Mouse (Mus musculus): ENCODE results near the gene Ndrg3. TPM values are rescaled to one million over a fixed set of nuclear protein-coding genes. Genes with fewer than 3 reads are reported as not detected.
"Not testable (repeated sequence)": the region's sequence is repeated elsewhere in the genome, so short reads cannot be mapped to it uniquely, and the experiment has no call there.

The Ndrg3 gene
- polyA plus RNA-seq, 1 experiment from 2014 or later: 133 TPM

DNA sequence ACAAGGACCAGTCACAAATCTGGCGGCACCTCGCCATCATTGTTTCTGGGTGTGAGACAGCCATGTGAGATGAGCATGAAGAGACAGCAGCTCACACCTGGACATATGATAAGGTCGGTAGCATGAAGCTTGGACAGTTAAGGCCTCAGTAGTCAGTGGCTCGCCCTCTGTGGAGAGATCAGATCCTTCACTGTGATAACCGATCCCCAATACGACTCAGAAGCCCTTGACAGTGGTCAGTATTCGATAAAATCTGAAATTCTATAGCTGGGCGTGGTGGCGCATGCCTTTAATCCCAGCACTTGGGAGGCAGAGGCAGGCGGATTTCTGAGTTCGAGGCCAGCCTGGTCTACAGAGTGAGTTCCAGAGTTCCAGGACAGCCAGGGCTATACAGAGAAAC lies 72.7 kb downstream of the Ndrg3 start:
- not testable (repeated sequence) for H3K4me1 ChIP-seq (replicated peaks; ENCODE audit: control insufficient read depth, insufficient read depth, low read length); H3K36me3 ChIP-seq (replicated peaks; ENCODE audit: control insufficient read depth, insufficient read depth); ATAC-seq (ENCODE audit: low FRiP score); H3K4me2 ChIP-seq (replicated peaks); H3K27ac ChIP-seq; H3K4me3 ChIP-seq (replicated peaks; ENCODE audit: low read length); H3K9me3 ChIP-seq (ENCODE audit: control insufficient read depth, low read length); H3K9ac ChIP-seq; H3K27me3 ChIP-seq (ENCODE audit: control insufficient read depth, insufficient read depth, low read length); DNase-seq (ENCODE audit: low spot score)
- WGBS: 96% methylated on average over 11 of the region's 11 CpGs

DNA sequence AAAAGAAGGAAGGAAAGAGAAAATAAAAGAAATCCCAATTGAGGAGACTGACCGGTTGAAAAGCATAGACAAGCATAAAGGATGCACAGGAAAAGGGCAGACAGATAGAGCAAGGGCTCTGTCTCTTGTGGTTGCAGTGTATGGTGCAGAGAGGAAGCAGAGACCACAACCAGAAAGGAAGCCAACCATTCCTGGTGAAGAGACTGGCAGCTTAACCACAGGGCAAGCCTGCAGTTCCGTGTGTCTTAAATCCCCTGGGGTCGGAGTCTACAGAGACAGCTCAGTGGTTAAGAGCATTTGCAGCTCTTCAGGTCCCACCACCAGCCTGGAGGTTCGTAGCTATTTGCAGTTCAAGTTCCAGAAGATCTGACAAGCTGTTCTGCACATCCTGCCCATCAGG lies 73.3 kb downstream of the Ndrg3 start:
- no peaks in the 10 kb centered on the region for H3K4me1 ChIP-seq (replicated peaks; ENCODE audit: control insufficient read depth, insufficient read depth, low read length)

DNA sequence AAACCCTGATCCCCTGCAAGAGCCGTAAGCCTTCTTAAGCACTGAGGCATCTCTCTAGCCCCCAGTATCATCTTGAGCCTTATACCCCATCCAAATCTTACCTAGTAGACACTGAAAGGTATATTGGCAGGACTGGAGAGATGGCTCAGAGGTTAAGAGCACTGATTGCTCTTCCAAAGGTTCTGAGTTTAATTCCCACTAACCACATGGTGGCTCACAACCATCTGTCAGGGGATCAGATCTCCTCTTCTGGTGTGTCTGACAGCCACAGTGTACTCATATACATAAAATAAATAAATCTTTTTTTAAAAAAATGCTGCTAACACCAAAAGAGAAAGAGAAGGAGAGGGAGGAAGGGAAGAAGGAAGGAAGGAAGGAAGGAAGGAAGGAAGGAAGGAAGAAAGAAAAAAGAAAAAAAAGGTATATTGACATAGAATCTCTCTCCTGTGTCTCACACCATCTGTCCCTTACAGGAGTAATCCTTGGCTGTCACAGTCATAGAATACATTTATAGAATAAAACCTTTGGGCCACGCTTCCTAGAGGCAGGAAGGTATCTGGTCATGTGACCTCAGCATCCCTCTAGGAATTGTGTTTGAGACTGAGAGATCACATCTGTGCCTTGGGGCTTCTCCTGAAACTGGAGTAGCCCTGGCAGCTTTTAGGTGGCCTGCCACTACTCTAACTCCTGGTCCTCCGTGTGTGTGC lies 75.3 kb downstream of the Ndrg3 start:
- H3K36me3 ChIP-seq (replicated peaks; ENCODE audit: control insufficient read depth, insufficient read depth): no peaks in the 10 kb centered on the region
- H3K4me2 ChIP-seq (replicated peaks): no peak overlapping the region
- ATAC-seq (ENCODE audit: low FRiP score) (no peak), DNase-seq (ENCODE audit: low spot score) (no peak)
- WGBS: 87% methylated on average over 3 of the region's 3 CpGs
- no peaks in the 10 kb centered on the region for H3K4me1 ChIP-seq (replicated peaks; ENCODE audit: control insufficient read depth, insufficient read depth, low read length)
- H3K9ac ChIP-seq: no peak overlapping the region
- H3K9me3 ChIP-seq (ENCODE audit: control insufficient read depth, low read length): no peaks in the 10 kb centered on the region
- no peak overlapping the region for H3K4me3 ChIP-seq (replicated peaks; ENCODE audit: low read length)
- no peak overlapping the region for H3K27ac ChIP-seq
- no peaks in the 10 kb centered on the region for H3K27me3 ChIP-seq (ENCODE audit: control insufficient read depth, insufficient read depth, low read length)

More for the DNA sequence above, 73.3 kb downstream of the Ndrg3 start:
- no peak for ATAC-seq (ENCODE audit: low FRiP score)
- Histone ChIP-seq H3K4me2 (replicated peaks) (no peak overlapping the region), H3K9ac (no peak overlapping the region), H3K9me3 (ENCODE audit: control insufficient read depth, low read length) (no peaks in the 10 kb centered on the region), H3K4me3 (replicated peaks; ENCODE audit: low read length) (no peak overlapping the region), H3K27me3 (ENCODE audit: control insufficient read depth, insufficient read depth, low read length) (no peaks in the 10 kb centered on the region), H3K36me3 (replicated peaks; ENCODE audit: control insufficient read depth, insufficient read depth) (no peaks in the 10 kb centered on the region), H3K27ac (no peak overlapping the region)
- WGBS: 68% methylated on average over 4 of the region's 4 CpGs
- DNase-seq (ENCODE audit: low spot score): no peak

DNA sequence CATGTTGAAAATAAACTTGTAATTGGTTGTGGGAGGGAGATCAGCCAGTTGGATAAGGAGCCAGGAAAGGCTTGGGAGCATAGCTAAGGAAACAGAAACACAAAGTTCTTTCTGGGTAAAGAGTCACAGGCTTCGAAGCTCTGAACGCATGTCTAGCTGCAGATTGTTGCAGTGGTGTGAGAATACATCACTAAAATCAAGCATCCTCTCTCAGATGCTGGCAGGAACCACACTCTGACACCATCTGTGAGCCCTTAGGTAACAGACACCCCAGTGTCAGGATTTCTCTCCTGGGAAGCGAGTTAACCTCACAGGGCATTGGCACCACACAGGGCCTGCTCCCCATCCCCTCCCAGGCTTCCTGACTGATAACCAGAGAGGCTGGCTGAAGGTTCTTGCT lies 76.3 kb downstream of the Ndrg3 start:
- DNase-seq (ENCODE audit: low spot score) (no peak), ATAC-seq (ENCODE audit: low FRiP score) (no peak)
- Histone ChIP-seq H3K4me3 (replicated peaks; ENCODE audit: low read length) (no peak overlapping the region), H3K9ac (no peak overlapping the region), H3K27ac (no peak overlapping the region), H3K27me3 (ENCODE audit: control insufficient read depth, insufficient read depth, low read length) (no peaks in the 10 kb centered on the region), H3K36me3 (replicated peaks; ENCODE audit: control insufficient read depth, insufficient read depth) (no peaks in the 10 kb centered on the region), H3K9me3 (ENCODE audit: control insufficient read depth, low read length) (no peaks in the 10 kb centered on the region), H3K4me1 (replicated peaks; ENCODE audit: control insufficient read depth, insufficient read depth, low read length) (no peaks in the 10 kb centered on the region), H3K4me2 (replicated peaks) (no peak overlapping the region)
- WGBS: 87% methylated on average over 3 of the region's 3 CpGs

DNA sequence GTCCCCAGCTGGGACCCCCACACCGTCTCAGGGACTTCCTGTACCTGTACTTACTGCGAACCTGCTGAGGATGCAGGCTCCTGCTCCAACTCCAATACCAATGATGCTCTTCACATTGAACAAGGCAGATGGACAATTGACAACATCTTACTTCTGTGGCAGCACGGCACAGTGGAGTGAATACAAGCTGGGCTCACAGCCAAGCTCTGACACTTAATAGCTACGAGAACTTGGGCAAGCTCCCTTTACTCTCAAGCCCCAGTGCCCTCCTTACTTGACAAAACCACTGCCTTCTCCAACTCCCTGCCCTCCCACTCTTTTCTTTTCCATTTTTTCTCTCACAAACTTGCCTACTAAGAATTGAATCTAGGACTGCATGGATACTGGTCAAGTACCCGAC lies 78.7 kb downstream of the Ndrg3 start:
- no peaks in the 10 kb centered on the region for H3K36me3 ChIP-seq (replicated peaks; ENCODE audit: control insufficient read depth, insufficient read depth)
- no peak overlapping the region for H3K27ac ChIP-seq
- no peaks in the 10 kb centered on the region for H3K9me3 ChIP-seq (ENCODE audit: control insufficient read depth, low read length)
- WGBS: 66% methylated on average over 5 of the region's 5 CpGs
- no peak overlapping the region for H3K4me2 ChIP-seq (replicated peaks)
- H3K4me3 ChIP-seq (replicated peaks; ENCODE audit: low read length): no peak overlapping the region
- H3K4me1 ChIP-seq (replicated peaks; ENCODE audit: control insufficient read depth, insufficient read depth, low read length): no peaks in the 10 kb centered on the region
- DNase-seq (ENCODE audit: low spot score) (peak; percentile 47), ATAC-seq (ENCODE audit: low FRiP score) (no peak)
- H3K9ac ChIP-seq: no peak overlapping the region
- H3K27me3 ChIP-seq (ENCODE audit: control insufficient read depth, insufficient read depth, low read length): no peaks in the 10 kb centered on the region

DNA sequence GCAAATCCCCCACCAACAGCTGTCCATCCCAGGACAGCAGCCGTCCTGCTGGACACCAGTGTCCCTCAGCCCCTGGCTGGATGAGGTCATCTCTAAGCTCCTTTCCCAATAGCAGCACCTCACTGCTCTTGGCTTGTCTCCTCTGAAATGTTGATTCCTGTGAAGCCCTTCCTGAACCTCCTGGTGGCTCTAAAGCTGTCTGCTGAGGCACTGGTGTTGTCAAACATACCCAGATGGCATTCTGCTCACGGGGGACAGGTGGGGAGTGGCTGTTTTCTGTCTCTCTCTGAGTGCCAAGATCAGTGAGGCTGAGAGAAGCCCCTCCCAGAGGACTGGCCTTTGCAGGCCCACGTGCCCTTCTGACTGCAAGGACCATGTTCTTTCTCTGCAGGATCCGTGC lies 85.9 kb downstream of the Ndrg3 start:
- not testable (repeated sequence) for H3K4me1 ChIP-seq (replicated peaks; ENCODE audit: control insufficient read depth, insufficient read depth, low read length); DNase-seq (ENCODE audit: low spot score); H3K4me2 ChIP-seq (replicated peaks); H3K36me3 ChIP-seq (replicated peaks; ENCODE audit: control insufficient read depth, insufficient read depth); H3K4me3 ChIP-seq (replicated peaks; ENCODE audit: low read length); H3K27me3 ChIP-seq (ENCODE audit: control insufficient read depth, insufficient read depth, low read length); H3K9ac ChIP-seq; H3K9me3 ChIP-seq (ENCODE audit: control insufficient read depth, low read length); H3K27ac ChIP-seq; ATAC-seq (ENCODE audit: low FRiP score)
- 42% methylated on average over 4 of the region's 4 CpGs for WGBS

DNA sequence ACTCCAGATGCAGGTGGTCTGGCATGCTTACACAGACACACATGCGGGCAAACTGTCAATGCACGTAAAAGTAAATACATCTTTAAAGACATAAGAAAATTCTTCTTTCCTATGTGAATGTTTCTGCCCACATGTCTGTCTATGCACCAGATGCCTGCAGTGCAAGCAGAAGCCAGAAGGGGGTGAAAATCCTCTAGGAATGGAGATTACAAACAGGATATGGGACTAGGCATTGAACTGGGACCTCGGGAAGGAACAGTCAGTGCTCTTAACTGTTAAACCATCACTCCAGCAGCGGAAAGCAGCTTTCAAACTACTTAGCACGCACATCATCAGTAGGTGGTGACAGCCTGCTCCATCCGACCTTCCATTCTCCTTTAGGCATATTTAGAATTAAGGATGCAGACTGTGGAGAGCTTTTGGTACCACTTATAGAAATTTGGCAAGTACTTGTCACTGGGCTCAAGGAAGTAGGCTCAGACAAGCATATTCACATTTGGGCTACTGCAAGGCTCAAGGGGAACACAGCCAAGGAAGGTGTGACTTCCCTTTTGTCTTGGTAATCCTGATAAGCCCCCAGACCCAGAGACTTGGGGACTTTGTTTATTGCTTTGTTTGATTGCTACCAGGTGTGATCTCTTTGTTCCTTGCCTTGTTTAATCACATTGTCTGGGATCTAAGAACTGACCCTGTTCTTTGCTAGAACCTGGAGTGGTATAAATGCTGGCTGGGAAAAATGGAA lies 86.7 kb downstream of the Ndrg3 start:
- Histone ChIP-seq H3K4me1 (replicated peaks; ENCODE audit: control insufficient read depth, insufficient read depth, low read length) (no peaks in the 10 kb centered on the region), H3K4me2 (replicated peaks) (no peak overlapping the region), H3K9ac (no peak overlapping the region), H3K27me3 (ENCODE audit: control insufficient read depth, insufficient read depth, low read length) (no peaks in the 10 kb centered on the region), H3K4me3 (replicated peaks; ENCODE audit: low read length) (no peak overlapping the region), H3K36me3 (replicated peaks; ENCODE audit: control insufficient read depth, insufficient read depth) (no peaks in the 10 kb centered on the region), H3K27ac (no peak overlapping the region), H3K9me3 (ENCODE audit: control insufficient read depth, low read length) (no peaks in the 10 kb centered on the region)
- ATAC-seq (ENCODE audit: low FRiP score): no peak
- peak; percentile 66 for DNase-seq (ENCODE audit: low spot score)
- WGBS: 28% methylated on average over 6 of the region's 6 CpGs

DNA sequence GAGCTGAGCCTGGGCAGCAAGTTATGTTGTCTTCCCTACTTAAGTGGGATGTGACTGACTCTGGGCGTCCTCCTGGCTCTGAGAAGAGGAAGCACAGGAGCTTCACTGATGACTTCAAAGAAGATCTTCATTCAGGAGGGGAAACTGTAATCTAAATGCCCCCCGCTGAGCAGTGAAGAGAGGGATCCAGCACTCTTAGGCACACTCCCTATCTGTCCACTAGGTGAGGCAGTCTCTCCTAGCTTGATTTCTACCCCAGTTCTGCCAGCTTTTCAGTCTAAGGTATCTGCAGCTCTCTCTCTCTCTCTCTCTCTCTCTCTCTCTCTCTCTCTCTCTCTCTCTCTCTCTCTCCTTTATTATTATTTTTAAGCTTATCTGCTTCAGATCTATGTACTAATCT lies 88.5 kb downstream of the Ndrg3 start:
- Histone ChIP-seq H3K4me3 (replicated peaks; ENCODE audit: low read length) (no peak overlapping the region), H3K9ac (no peak overlapping the region), H3K9me3 (ENCODE audit: control insufficient read depth, low read length) (no peaks in the 10 kb centered on the region), H3K36me3 (replicated peaks; ENCODE audit: control insufficient read depth, insufficient read depth) (no peaks in the 10 kb centered on the region), H3K4me1 (replicated peaks; ENCODE audit: control insufficient read depth, insufficient read depth, low read length) (no peaks in the 10 kb centered on the region), H3K27me3 (ENCODE audit: control insufficient read depth, insufficient read depth, low read length) (no peaks in the 10 kb centered on the region), H3K27ac (no peak overlapping the region), H3K4me2 (replicated peaks) (no peak overlapping the region)
- no peak for DNase-seq (ENCODE audit: low spot score)
- 29% methylated on average over 2 of the region's 2 CpGs for WGBS
- no peak for ATAC-seq (ENCODE audit: low FRiP score)

DNA sequence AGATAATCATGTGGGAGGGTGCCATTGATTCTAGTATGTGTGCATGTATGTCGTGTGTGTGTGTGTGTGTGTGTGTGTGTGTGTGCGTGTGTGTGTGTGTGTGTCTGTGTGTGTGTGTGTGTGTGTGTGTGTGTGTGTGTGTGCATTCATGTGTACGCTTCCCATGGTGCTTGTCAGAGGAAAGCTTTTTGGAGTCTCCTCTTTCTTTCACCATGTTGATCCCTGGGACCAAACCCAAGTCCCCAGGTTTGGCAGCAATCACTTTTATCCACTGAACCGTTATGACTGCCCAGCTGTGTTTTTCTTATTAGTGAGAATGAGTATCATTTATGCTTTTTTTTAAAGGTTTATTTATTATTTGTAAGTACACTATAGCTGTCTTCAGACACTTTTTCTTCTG lies 89.4 kb downstream of the Ndrg3 start:
- not testable (repeated sequence) for H3K9ac ChIP-seq; H3K4me3 ChIP-seq (replicated peaks; ENCODE audit: low read length); ATAC-seq (ENCODE audit: low FRiP score); H3K9me3 ChIP-seq (ENCODE audit: control insufficient read depth, low read length); H3K27ac ChIP-seq; H3K4me2 ChIP-seq (replicated peaks); H3K4me1 ChIP-seq (replicated peaks; ENCODE audit: control insufficient read depth, insufficient read depth, low read length); H3K27me3 ChIP-seq (ENCODE audit: control insufficient read depth, insufficient read depth, low read length); H3K36me3 ChIP-seq (replicated peaks; ENCODE audit: control insufficient read depth, insufficient read depth); DNase-seq (ENCODE audit: low spot score)
- WGBS: 85% methylated on average over 3 of the region's 4 CpGs

Data from hindbrain, embryonic 14.5 days (tissue).